Mouse (Mus musculus): ENCODE data around the gene Ccdc83. TPM values are rescaled to one million over a fixed set of nuclear protein-coding genes. Genes with fewer than 3 reads are reported as not detected.
"Not testable (repeated sequence)": the region's sequence is repeated elsewhere in the genome, so short reads cannot be mapped to it uniquely, and the experiment has no call there.

The Ccdc83 gene
- polyA plus RNA-seq, 1 experiment from 2014 or later = not detected

- Histone ChIP-seq H3K4me2 (no peak overlapping the region), H3K36me3 (replicated peaks) (no peaks in the 10 kb centered on the region), H3K27me3 (replicated peaks) (no peaks in the 10 kb centered on the region), H3K4me3 (no peak overlapping the region), H3K9ac (no peak overlapping the region), H3K4me1 (no peaks in the 10 kb centered on the region), H3K27ac (no peak overlapping the region), H3K9me3 (no peaks in the 10 kb centered on the region)
- WGBS = 89% methylated on average over 5 of the region's 5 CpGs
- no peak for ATAC-seq (replicated peaks)
These were observed 21.9 kb downstream of the Ccdc83 start for GRCm38 (mm10) chr7:90243643-90244042.

- Histone ChIP-seq H3K27ac (no peak overlapping the region), H3K4me1 (no peaks in the 10 kb centered on the region), H3K4me3 (no peak overlapping the region), H3K27me3 (replicated peaks) (no peaks in the 10 kb centered on the region), H3K36me3 (replicated peaks) (no peaks in the 10 kb centered on the region), H3K4me2 (no peak overlapping the region), H3K9me3 (no peaks in the 10 kb centered on the region), H3K9ac (no peak overlapping the region)
- no peak for ATAC-seq (replicated peaks)
- WGBS = 90% methylated on average over 6 of the region's 6 CpGs
These were observed 22.4 kb downstream of the Ccdc83 start for GRCm38 (mm10) chr7:90243151-90243550.

- Histone ChIP-seq H3K27me3 (replicated peaks) (no peaks in the 10 kb centered on the region), H3K36me3 (replicated peaks) (no peaks in the 10 kb centered on the region), H3K4me2 (no peak overlapping the region), H3K27ac (no peak overlapping the region), H3K4me1 (no peaks in the 10 kb centered on the region), H3K4me3 (no peak overlapping the region), H3K9ac (no peak overlapping the region), H3K9me3 (no peaks in the 10 kb centered on the region)
- 29% methylated on average over 4 of the region's 4 CpGs for WGBS
- no peak; the same call in 1 of the 2 replicates for ATAC-seq (replicated peaks)
These were observed 29.2 kb downstream of the Ccdc83 start for GRCm38 (mm10) chr7:90236289-90236905.

- no peak overlapping the region for H3K4me2 ChIP-seq
- 58% methylated on average over 4 of the region's 4 CpGs for WGBS
- H3K9me3 ChIP-seq = no peaks in the 10 kb centered on the region
- H3K9ac ChIP-seq = no peak overlapping the region
- H3K4me3 ChIP-seq = no peak overlapping the region
- no peaks in the 10 kb centered on the region for H3K4me1 ChIP-seq
- ATAC-seq (replicated peaks) = no peak
- H3K27me3 ChIP-seq (replicated peaks) = no peaks in the 10 kb centered on the region
- no peak overlapping the region for H3K27ac ChIP-seq
- H3K36me3 ChIP-seq (replicated peaks) = no peaks in the 10 kb centered on the region
These were observed 31.7 kb downstream of the Ccdc83 start for GRCm38 (mm10) chr7:90233921-90234320.

- 84% methylated on average over 9 of the region's 9 CpGs for WGBS
These were observed 34.1 kb downstream of the Ccdc83 start for GRCm38 (mm10) chr7:90231431-90231830.

GRCm38 (mm10) chr7:90228884-90229283 lies 36.7 kb downstream of the Ccdc83 start:
- not testable (repeated sequence) for H3K36me3 ChIP-seq (replicated peaks); H3K27me3 ChIP-seq (replicated peaks); ATAC-seq (replicated peaks); H3K9me3 ChIP-seq; H3K9ac ChIP-seq; H3K4me1 ChIP-seq; H3K4me2 ChIP-seq; H3K27ac ChIP-seq; H3K4me3 ChIP-seq

More at GRCm38 (mm10) chr7:90231431-90231830, 34.1 kb downstream of the Ccdc83 start:
- no peaks in the 10 kb centered on the region for H3K9me3 ChIP-seq
- H3K36me3 ChIP-seq (replicated peaks) = no peaks in the 10 kb centered on the region
- no peak for ATAC-seq (replicated peaks)
- no peaks in the 10 kb centered on the region for H3K4me1 ChIP-seq
- H3K27ac ChIP-seq = no peak overlapping the region
- no peaks in the 10 kb centered on the region for H3K27me3 ChIP-seq (replicated peaks)
- H3K9ac ChIP-seq = no peak overlapping the region
- H3K4me3 ChIP-seq = no peak overlapping the region
- H3K4me2 ChIP-seq = no peak overlapping the region

GRCm38 (mm10) chr7:90228075-90228474 lies 37.5 kb downstream of the Ccdc83 start:
- Histone ChIP-seq H3K27me3 (replicated peaks) (no peaks in the 10 kb centered on the region), H3K9ac (no peak overlapping the region), H3K4me1 (no peaks in the 10 kb centered on the region), H3K9me3 (no peaks in the 10 kb centered on the region), H3K27ac (no peak overlapping the region), H3K4me2 (no peak overlapping the region), H3K4me3 (no peak overlapping the region), H3K36me3 (replicated peaks) (no peaks in the 10 kb centered on the region)
- ATAC-seq (replicated peaks) = no peak
- 92% methylated on average over 4 of the region's 4 CpGs for WGBS

GRCm38 (mm10) chr7:90221487-90221886 lies 44.1 kb downstream of the Ccdc83 start:
- no peak for ATAC-seq (replicated peaks)
- Histone ChIP-seq H3K4me1 (no peaks in the 10 kb centered on the region), H3K36me3 (replicated peaks) (no peaks in the 10 kb centered on the region), H3K9me3 (no peaks in the 10 kb centered on the region), H3K27ac (no peak overlapping the region), H3K27me3 (replicated peaks) (no peaks in the 10 kb centered on the region), H3K4me2 (no peak overlapping the region), H3K9ac (no peak overlapping the region), H3K4me3 (no peak overlapping the region)
- 79% methylated on average over 2 of the region's 2 CpGs for WGBS

- Histone ChIP-seq H3K4me3 (no peak overlapping the region), H3K36me3 (replicated peaks) (no peaks in the 10 kb centered on the region), H3K27me3 (replicated peaks) (no peaks in the 10 kb centered on the region), H3K4me1 (no peaks in the 10 kb centered on the region), H3K9ac (no peak overlapping the region), H3K27ac (no peak overlapping the region), H3K9me3 (no peaks in the 10 kb centered on the region), H3K4me2 (no peak overlapping the region)
- 85% methylated on average over 5 of the region's 5 CpGs for WGBS
- ATAC-seq (replicated peaks) = no peak
These were observed 47.5 kb downstream of the Ccdc83 start for GRCm38 (mm10) chr7:90218122-90218521.

- Histone ChIP-seq H3K27ac (no peak overlapping the region), H3K4me2 (no peak overlapping the region), H3K4me3 (no peak overlapping the region), H3K27me3 (replicated peaks) (no peaks in the 10 kb centered on the region), H3K9me3 (no peaks in the 10 kb centered on the region), H3K9ac (no peak overlapping the region), H3K36me3 (replicated peaks) (no peaks in the 10 kb centered on the region), H3K4me1 (no peaks in the 10 kb centered on the region)
- WGBS = 66% methylated on average over 8 of the region's 8 CpGs
- ATAC-seq (replicated peaks) = no peak
These were observed 49.1 kb downstream of the Ccdc83 start for GRCm38 (mm10) chr7:90216511-90216910.

- Histone ChIP-seq H3K9me3 (no peaks in the 10 kb centered on the region), H3K4me3 (no peak overlapping the region), H3K27me3 (replicated peaks) (no peaks in the 10 kb centered on the region), H3K4me1 (no peaks in the 10 kb centered on the region), H3K4me2 (no peak overlapping the region), H3K9ac (no peak overlapping the region), H3K27ac (no peak overlapping the region), H3K36me3 (replicated peaks) (peaks cover 9% of the 10 kb centered on the region; the same call in 1 of the 2 replicates)
- no peak for ATAC-seq (replicated peaks)
These were observed 54.6 kb downstream of the Ccdc83 start for GRCm38 (mm10) chr7:90210947-90211346.

GRCm38 (mm10) chr7:90210116-90210515 lies 55.5 kb downstream of the Ccdc83 start:
- Histone ChIP-seq H3K4me1 (no peaks in the 10 kb centered on the region), H3K9ac (no peak overlapping the region), H3K36me3 (replicated peaks) (peaks cover 9% of the 10 kb centered on the region; the same call in 1 of the 2 replicates), H3K4me2 (no peak overlapping the region), H3K4me3 (no peak overlapping the region), H3K27ac (no peak overlapping the region), H3K9me3 (no peaks in the 10 kb centered on the region), H3K27me3 (replicated peaks) (no peaks in the 10 kb centered on the region)
- 94% methylated on average over 2 of the region's 2 CpGs for WGBS
- no peak for ATAC-seq (replicated peaks)

- no peak for ATAC-seq (replicated peaks)
- Histone ChIP-seq H3K9me3 (no peaks in the 10 kb centered on the region), H3K4me3 (no peak overlapping the region), H3K27me3 (replicated peaks) (no peaks in the 10 kb centered on the region), H3K4me1 (no peaks in the 10 kb centered on the region), H3K27ac (no peak overlapping the region), H3K36me3 (replicated peaks) (peaks cover 12% of the 10 kb centered on the region), H3K9ac (no peak overlapping the region), H3K4me2 (no peak overlapping the region)
- WGBS = 96% methylated on average over 2 of the region's 2 CpGs
These were observed 61.7 kb downstream of the Ccdc83 start for GRCm38 (mm10) chr7:90203914-90204313.
